Mouse (Mus musculus) midbrain, embryonic 12.5 days (tissue): Measurements from ENCODE around the gene Aes. TPM values are rescaled to one million over a fixed set of nuclear protein-coding genes. Genes with fewer than 3 reads are reported as not detected.

Experiments used
- ATAC-seq: fragments of 200-750 bp; cut with Nextera tagmentation; 2 replicates; pipeline ENCODE4 v1.8.0; 2017; ENCODE audit warnings: low read depth, moderate TSS enrichment, moderate library complexity; ENCODE audit not compliant: low FRiP score
- H3K27ac ChIP-seq: fragments of 300-500 bp; sonication (generic); replicated peaks from 2 replicates; pipeline ENCODE4 v1.5.1; 2016; ENCODE audit warnings: mild to moderate bottlenecking
- H3K27me3 ChIP-seq: fragments of 300-500 bp; sonication (generic); 2 replicates; pipeline ENCODE4 v1.6.1; 2016; ENCODE audit warnings: mild to moderate bottlenecking
- H3K36me3 ChIP-seq: fragments of 300-500 bp; sonication (generic); 2 replicates; pipeline ENCODE4 v1.6.1; 2016
- H3K4me1 ChIP-seq: fragments of 300-500 bp; sonication (generic); 2 replicates; pipeline ENCODE4 v1.6.1; 2016
- H3K4me2 ChIP-seq: fragments of 300-500 bp; sonication (generic); replicated peaks from 2 replicates; pipeline ENCODE4 v1.6.1; 2016; ENCODE audit warnings: mild to moderate bottlenecking, moderate library complexity
- H3K4me3 ChIP-seq: fragments of 300-500 bp; sonication (generic); 2 replicates; pipeline ENCODE4 v1.5.1; 2016; ENCODE audit warnings: mild to moderate bottlenecking
- H3K9ac ChIP-seq: fragments of 300-500 bp; sonication (generic); replicated peaks from 2 replicates; pipeline ENCODE4 v1.6.1; 2016; ENCODE audit warnings: mild to moderate bottlenecking, moderate library complexity
- H3K9me3 ChIP-seq: fragments of 300-500 bp; sonication (generic); 2 replicates; pipeline ENCODE4 v1.6.1; 2016; ENCODE audit warnings: mild to moderate bottlenecking
- WGBS: fragments of 180-500 bp; shearing (Covaris S2); methylation state at CpG from one replicate; pipeline ENCODE4 v1.1.7; 2016; 5-methylcytosine and 5-hydroxymethylcytosine counted together
- polyA plus RNA-seq: library from polyadenylated mRNA; unstranded; fragments of >200 nt; fragmentation: Nextera tagmentation; extraction: Ambion mirVana; gene quantifications from 2 replicates; pipeline ENCODE4 v1.2.1, GENCODE M21; 2016

The Aes gene
- polyA plus RNA-seq, 1 experiment from 2014 or later = 524 TPM

- no peak overlapping the region for H3K27ac ChIP-seq
- peaks cover 55% of the 10 kb centered on the region for H3K27me3 ChIP-seq
- H3K36me3 ChIP-seq = peaks cover 36% of the 10 kb centered on the region
- H3K9ac ChIP-seq = no peak overlapping the region; the same call in 1 of the 2 replicates
- no peak for ATAC-seq
- H3K4me2 ChIP-seq = peak overlapping the region; percentile 1; the same call in 1 of the 2 replicates
- H3K4me1 ChIP-seq = peaks cover 54% of the 10 kb centered on the region
- peak overlapping the region; percentile 12; the same call in 1 of the 2 replicates for H3K4me3 ChIP-seq
- WGBS = 80% methylated on average over 6 of the region's 6 CpGs
- H3K9me3 ChIP-seq = no peaks in the 10 kb centered on the region
These were observed 3.1 kb downstream of the Aes start for GRCm38 (mm10) chr10:81562411-81562810.

GRCm38 (mm10) chr10:81563481-81563880, 4.2 kb downstream of the Aes start:
- no peak for ATAC-seq
- peaks cover 36% of the 10 kb centered on the region for H3K36me3 ChIP-seq
- H3K27me3 ChIP-seq = peaks cover 60% of the 10 kb centered on the region
- peak overlapping the region; percentile 41 for H3K4me2 ChIP-seq
- WGBS = 50% methylated on average over 6 of the region's 6 CpGs
- H3K4me3 ChIP-seq = 0 out of 2 replicates have a peak overlapping the region, but pooled peaks have one; percentile 30
- no peak overlapping the region for H3K27ac ChIP-seq
- H3K9ac ChIP-seq = no peak overlapping the region
- no peaks in the 10 kb centered on the region for H3K9me3 ChIP-seq
- H3K4me1 ChIP-seq = peaks cover 63% of the 10 kb centered on the region

DNA sequence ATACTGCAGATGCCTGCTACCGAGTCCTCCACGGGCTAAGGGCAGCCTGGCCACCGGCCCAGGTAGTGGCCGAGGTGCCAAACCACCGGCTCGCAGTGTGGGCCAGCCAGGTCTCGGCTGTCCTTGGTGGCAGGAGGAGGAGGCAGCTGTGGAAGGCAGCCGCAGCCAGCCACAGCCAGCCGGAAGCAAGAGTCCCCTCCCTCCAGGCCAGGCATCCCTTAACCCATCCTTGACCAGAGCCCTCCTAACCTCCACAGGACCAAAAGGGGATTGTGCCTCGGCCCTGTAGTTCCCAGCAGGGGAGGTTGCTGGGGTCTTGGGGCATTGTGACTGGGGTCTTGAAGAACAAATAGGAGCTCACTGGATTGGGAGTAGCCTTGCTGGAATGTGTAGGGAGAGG, 4.9 kb downstream of the Aes start:
- Histone ChIP-seq H3K4me1 (peaks cover 65% of the 10 kb centered on the region), H3K9ac (peak overlapping the region; percentile 47; the same call in 1 of the 2 replicates), H3K4me2 (peak overlapping the region; percentile 41), H3K4me3 (peak overlapping the region; percentile 30), H3K36me3 (peaks cover 36% of the 10 kb centered on the region), H3K27ac (no peak overlapping the region; the same call in 1 of the 2 replicates), H3K27me3 (peaks cover 64% of the 10 kb centered on the region), H3K9me3 (no peaks in the 10 kb centered on the region)
- ATAC-seq = no peak
- 3% methylated on average over 10 of the region's 10 CpGs for WGBS

DNA sequence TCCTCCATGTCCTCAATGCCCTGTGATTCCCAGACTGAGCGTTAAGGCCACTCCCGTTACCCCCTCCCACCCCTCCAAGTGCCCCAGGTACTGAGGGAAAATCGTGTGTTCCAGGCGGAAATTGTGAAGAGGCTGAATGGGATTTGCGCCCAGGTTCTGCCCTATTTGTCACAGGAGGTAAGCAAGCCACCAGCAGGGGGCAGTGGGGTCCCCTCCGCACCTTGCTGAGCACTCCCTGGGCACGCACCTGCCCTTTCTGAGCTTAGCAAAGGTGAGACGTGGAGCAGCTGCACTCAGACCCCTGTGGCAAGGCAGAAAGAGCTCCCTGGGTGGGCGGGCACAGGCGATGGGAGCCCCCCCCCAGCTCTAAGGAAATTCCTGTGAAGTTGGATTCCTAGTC, 5.4 kb downstream of the Aes start:
- H3K4me3 ChIP-seq = no peak overlapping the region
- no peak overlapping the region for H3K4me2 ChIP-seq
- peaks cover 36% of the 10 kb centered on the region for H3K36me3 ChIP-seq
- peaks cover 70% of the 10 kb centered on the region for H3K4me1 ChIP-seq
- no peak for ATAC-seq
- H3K9me3 ChIP-seq = no peaks in the 10 kb centered on the region
- no peak overlapping the region for H3K9ac ChIP-seq
- no peak overlapping the region for H3K27ac ChIP-seq
- H3K27me3 ChIP-seq = peaks cover 69% of the 10 kb centered on the region
- 15% methylated on average over 10 of the region's 10 CpGs for WGBS

DNA sequence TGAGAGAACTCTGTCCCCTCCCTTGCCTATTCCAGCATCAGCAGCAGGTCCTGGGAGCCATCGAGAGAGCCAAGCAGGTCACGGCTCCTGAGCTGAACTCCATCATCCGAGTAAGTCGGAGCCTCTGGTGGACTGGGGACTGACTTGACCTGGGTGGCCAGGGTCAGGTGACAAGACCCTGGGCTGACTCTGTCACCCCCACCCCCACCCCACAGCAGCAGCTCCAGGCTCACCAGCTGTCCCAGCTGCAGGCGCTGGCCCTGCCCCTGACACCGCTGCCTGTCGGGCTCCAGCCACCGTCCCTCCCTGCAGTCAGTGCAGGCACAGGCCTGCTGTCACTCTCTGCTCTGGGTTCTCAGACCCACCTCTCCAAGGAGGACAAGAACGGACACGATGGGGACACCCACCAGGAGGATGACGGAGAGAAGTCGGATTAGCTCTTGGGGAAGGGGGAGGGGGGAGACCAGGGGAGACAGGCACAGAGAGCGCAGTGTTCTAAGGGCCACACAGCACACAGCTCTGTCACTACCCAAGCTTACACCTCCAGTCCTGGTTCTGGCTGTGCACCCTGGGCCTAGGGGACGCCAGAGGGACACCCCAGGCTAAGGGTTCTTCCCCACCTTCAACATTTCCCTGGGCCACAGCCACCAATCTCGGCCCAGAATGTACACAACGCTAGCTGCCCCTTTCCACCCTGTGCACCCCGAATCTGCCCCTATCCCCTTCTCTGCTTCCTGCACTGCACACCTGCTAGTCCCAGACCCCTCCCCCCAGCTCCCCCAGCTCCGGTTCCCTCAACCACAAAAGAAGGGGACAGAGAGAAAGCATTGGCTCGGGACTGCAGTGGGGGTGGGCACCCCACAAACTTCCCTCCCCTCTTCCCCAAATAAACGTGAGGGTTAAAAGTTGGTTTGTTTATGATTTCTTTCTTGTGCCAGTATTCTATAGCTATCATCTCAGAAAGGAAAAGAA, 6.3 kb downstream of the Aes start:
- Histone ChIP-seq H3K4me3 (no peak overlapping the region), H3K9ac (no peak overlapping the region), H3K4me2 (no peak overlapping the region), H3K27me3 (peaks cover 70% of the 10 kb centered on the region), H3K4me1 (peaks cover 73% of the 10 kb centered on the region), H3K36me3 (peaks cover 36% of the 10 kb centered on the region), H3K27ac (no peak overlapping the region), H3K9me3 (no peaks in the 10 kb centered on the region)
- WGBS = 21% methylated on average over 20 of the region's 20 CpGs
- no peak for ATAC-seq

DNA sequence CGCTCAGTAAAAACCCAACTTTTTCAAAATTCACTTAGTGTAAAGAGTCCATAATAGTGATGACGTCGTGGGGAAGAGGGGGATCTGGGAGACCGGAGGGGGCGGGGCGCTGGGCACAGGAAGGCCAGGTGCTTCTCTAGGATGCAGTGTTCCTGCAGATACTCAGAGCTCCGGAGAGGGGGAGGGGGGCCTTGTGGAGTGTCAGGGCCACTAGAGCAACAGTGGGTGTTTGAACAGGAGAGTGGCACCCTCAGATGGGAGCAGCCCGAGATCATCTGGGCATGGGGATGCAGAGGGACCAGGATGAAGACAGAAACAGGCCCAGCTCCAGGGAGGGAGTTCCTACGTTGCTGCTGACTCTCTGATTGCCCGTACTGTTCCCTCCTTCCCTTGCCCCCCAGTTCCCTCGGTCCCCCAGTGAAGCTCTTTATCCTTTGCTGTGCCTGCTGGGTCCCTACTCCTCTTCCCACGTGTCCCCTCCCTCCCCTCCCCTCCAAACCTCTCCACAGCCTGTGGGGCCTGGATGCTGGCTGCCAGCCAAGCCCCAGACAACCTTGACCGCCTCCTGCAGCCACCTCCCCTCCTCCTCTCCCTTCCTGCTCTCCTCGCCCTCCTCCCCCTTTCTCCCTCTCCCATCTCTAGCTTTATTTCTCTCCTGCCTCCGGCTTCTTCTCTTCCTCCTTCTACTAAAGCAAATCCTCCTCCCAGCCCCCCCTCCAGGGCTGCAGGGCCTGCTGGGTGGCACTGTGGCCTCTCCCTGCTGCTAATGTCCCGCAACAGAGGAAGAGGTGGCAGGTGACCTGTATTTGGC, 9.3 kb downstream of the Aes start:
- peaks cover 71% of the 10 kb centered on the region for H3K27me3 ChIP-seq
- 0 out of 2 replicates have a peak overlapping the region, but pooled peaks have one; percentile 3 for H3K4me3 ChIP-seq
- peaks cover 72% of the 10 kb centered on the region for H3K4me1 ChIP-seq
- WGBS = 10% methylated on average over 16 of the region's 16 CpGs
- peak overlapping the region; percentile 86 for H3K27ac ChIP-seq
- H3K36me3 ChIP-seq = peaks cover 26% of the 10 kb centered on the region
- H3K9me3 ChIP-seq = no peaks in the 10 kb centered on the region
- 0 out of 2 replicates have a peak overlapping the region, but pooled peaks have one; percentile 17 for H3K9ac ChIP-seq
- peak overlapping the region; percentile 28 for H3K4me2 ChIP-seq
- peak; percentile 12 for ATAC-seq

- Histone ChIP-seq H3K4me2 (peak overlapping the region; percentile 64; the same call in 1 of the 2 replicates), H3K27me3 (peaks cover 72% of the 10 kb centered on the region), H3K9me3 (no peaks in the 10 kb centered on the region), H3K4me1 (peaks cover 70% of the 10 kb centered on the region), H3K9ac (no peak overlapping the region), H3K27ac (peak overlapping the region; percentile 86), H3K36me3 (peaks cover 19% of the 10 kb centered on the region), H3K4me3 (no peak overlapping the region)
- ATAC-seq = no peak
- WGBS = 35% methylated on average over 9 of the region's 9 CpGs
These were observed 10.4 kb downstream of the Aes start for GRCm38 (mm10) chr10:81569507-81570237.

- 0% methylated on average over 8 of the region's 11 CpGs for WGBS
- peak overlapping the region; percentile 36; the same call in 1 of the 2 replicates for H3K4me3 ChIP-seq
- no peak overlapping the region for H3K9ac ChIP-seq
- ATAC-seq = peak; percentile 20
- peak overlapping the region; percentile 86 for H3K27ac ChIP-seq
- H3K36me3 ChIP-seq = peaks cover 12% of the 10 kb centered on the region
- H3K4me2 ChIP-seq = peak overlapping the region; percentile 64
- H3K27me3 ChIP-seq = peaks cover 69% of the 10 kb centered on the region
- peaks cover 72% of the 10 kb centered on the region for H3K4me1 ChIP-seq
- no peaks in the 10 kb centered on the region for H3K9me3 ChIP-seq
These were observed 11.0 kb downstream of the Aes start for GRCm38 (mm10) chr10:81570238-81570800.

DNA sequence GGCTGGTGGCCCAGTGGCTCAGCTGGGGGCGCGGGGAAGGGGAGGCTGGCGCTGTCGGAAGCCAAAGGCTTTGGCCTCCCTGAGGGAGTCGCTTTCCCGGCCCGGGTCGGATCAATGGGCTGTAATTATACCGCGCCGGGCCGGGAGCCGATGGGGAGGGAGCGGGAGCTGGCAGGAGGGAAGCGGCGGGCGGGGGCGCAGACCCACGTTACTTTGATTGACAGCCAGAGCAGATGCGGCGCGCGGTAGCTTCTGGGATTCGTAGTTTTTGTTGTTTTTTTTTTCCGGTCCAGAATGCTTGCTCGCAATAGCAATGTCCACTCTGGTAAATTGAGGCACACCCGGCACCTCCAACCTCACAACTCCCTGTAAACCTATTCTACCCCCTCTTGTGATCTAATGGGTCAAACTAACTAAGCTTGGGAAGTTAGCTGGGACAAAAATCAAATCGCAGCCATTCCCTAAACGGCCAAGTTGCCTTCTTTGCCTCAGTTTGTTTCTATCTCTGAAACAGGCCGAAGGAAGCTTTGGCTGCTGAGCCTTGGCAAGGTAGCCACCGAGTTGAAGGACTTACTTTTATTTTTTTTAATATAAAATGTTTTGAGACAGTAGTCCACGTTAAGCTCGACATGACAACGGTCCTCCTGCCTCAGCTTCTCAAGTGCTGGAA, 11.7 kb downstream of the Aes start:
- peaks cover 76% of the 10 kb centered on the region for H3K4me1 ChIP-seq
- H3K27ac ChIP-seq = peak overlapping the region; percentile 86
- WGBS = under 1% methylated on average over 34 of the region's 34 CpGs
- H3K4me2 ChIP-seq = peak overlapping the region; percentile 64
- H3K36me3 ChIP-seq = peaks cover 6% of the 10 kb centered on the region
- H3K9ac ChIP-seq = no peak overlapping the region
- peaks cover 69% of the 10 kb centered on the region for H3K27me3 ChIP-seq
- H3K4me3 ChIP-seq = peak overlapping the region; percentile 36
- ATAC-seq = peak; percentile 75
- H3K9me3 ChIP-seq = no peaks in the 10 kb centered on the region

DNA sequence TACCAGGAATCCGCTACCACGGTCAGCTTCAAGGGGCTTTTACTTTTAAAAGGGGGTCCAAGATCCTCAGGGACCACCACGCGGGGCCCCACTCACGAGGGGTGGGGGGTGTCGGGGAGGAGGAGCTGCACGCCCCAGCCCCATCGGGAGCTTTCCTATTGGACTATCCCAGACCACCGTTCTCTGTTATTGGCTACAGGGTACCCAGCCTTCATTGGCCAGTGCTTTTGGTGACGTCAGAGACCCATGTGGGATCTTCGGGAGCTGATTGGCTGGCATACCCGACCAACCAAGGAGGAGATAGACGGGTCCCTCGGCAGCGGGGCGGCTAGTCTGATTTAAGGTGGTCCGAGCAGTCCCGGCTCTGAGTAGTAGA, 12.2 kb downstream of the Aes start:
- peak overlapping the region; percentile 36 for H3K4me3 ChIP-seq
- ATAC-seq = peak; percentile 86
- WGBS = 0% methylated on average over 18 of the region's 18 CpGs
- peaks cover 69% of the 10 kb centered on the region for H3K27me3 ChIP-seq
- H3K27ac ChIP-seq = peak overlapping the region; percentile 77
- peak overlapping the region; percentile 64 for H3K4me2 ChIP-seq
- H3K9me3 ChIP-seq = no peaks in the 10 kb centered on the region
- peaks cover 78% of the 10 kb centered on the region for H3K4me1 ChIP-seq
- no peak overlapping the region for H3K9ac ChIP-seq
- H3K36me3 ChIP-seq = 0 out of 2 replicates have a peak, but pooled peaks cover under 1% of the 10 kb centered on the region
